Mouse (Mus musculus): Measurements from ENCODE around the gene Gm10488.
"Not testable (repeated sequence)": the region's sequence is repeated elsewhere in the genome, so short reads cannot be mapped to it uniquely, and the experiment has no call there.

The Gm10488 gene

GRCm38 (mm10) chrX:29976014-29976413 is at the start of gene Gm10488:
Gm10488 (plus strand) TSS chrX:29976314.
- ATAC-seq (ENCODE audit: insufficient number of reproducible peaks, low FRiP score, low TSS enrichment) = not testable (repeated sequence)

Measured in cerebellum, adult (tissue).